Mouse (Mus musculus): ENCODE results near the gene Hspa12b.

Hspa12b gene

DNA sequence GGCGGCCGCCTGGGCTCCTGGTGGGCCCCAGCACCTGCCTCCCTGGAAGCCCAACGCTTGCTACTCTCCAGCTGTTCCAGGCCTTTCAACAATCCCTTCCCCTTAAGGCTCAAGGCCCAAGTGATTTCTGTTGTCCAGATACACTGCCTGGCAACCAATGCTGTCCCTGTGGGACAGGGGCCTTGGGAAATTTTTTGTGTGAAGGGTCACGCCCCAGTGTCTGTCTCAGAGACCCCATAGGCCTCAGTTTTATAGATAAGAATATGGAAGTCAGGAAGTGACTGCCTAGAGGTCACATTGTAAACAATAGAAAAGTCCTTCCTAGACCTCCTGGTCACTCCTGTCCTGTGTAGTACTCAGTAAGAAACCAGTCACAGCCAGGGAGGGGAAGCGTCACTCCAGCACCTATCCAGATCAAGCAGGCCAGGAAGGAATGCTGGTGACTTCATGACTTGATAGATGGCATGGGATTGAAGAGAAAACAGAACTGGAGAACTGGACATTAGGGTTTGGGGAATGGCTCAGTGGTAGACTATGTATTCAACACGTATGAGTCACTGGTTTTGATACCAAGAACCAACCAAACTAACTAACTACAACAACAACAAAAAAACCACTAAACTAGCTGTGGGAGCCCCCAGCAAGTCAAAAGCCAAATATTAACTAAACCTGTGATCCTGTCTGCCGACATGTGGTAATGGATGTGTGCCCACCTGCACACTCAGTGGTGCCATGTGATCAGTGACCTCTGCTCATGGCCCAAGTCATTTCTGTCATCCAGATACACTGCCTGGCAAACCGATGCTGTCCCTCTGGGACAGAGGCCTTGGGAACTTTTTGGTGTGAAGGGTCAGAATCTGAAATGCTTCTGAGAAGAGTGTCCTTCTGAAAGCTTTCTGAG, 21.5 kb downstream of the Hspa12b start:
- in situ Hi-C loops (cut with MboI): no loop called here

DNA sequence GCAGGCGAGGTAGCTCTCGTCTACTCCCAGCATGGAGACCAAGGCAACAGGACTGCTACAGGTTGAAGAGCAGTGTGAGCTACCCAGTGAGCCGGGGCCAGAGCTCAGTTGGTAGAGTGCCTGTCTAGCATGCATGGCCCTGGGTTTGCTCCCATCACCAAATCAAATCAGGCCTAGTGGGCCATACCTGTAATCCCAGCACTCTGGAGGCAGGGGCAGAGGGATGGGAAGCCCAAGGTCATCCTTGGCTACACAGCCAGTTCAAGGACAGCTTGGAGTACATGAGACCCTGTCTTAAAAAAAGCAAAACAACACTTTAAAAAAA, 22.1 kb downstream of the Hspa12b start:
- in situ Hi-C loops (cut with MboI): no loop called here

DNA sequence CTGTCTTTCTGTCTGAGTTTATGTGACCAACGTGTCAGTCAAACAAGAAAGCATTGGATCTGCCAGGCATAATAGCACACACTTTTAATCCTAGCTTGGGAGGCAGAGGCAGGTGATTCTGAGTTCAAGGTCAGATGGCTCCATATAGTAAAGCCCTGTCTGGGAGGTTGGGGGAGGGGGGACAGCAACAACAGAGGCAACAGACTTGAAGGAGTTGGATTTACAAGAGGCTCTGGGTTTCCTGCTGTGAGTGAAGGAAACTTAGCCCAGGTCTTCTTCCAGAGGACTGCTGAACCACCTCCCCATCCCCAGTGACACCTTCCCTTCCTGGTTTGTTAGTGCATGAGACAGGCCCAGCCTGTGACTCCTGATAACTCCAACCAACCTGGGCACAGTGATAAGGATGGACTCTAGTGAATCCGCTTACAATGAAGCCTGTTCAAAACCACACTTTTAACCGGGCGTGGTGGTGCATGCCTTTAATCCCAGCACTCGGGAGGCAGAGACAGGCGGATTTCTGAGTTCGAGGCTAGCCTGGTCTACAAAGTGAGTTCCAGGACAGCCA, 25.2 kb downstream of the Hspa12b start:
- in situ Hi-C loops (cut with MboI): no loop called here

DNA sequence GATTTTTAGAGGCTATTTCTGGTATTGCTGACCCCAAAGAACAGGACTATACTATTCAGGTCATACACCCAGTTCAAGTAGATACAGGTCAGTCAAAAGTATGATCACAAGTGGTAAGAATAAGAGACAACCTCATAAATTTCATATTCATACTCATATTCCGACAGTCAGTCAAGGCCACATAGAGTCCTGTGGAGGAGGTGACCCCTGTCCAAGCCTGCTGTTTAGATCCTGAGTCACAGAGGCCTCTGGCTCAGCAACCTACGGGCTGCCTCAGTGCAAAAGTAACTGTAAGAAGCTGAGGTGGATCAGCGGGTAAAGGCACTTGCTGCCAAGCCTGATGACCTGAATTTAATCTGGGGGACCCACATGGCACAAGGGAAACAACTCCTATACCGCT, 27.0 kb downstream of the Hspa12b start:
- in situ Hi-C loops (cut with MboI): no loop called here

DNA sequence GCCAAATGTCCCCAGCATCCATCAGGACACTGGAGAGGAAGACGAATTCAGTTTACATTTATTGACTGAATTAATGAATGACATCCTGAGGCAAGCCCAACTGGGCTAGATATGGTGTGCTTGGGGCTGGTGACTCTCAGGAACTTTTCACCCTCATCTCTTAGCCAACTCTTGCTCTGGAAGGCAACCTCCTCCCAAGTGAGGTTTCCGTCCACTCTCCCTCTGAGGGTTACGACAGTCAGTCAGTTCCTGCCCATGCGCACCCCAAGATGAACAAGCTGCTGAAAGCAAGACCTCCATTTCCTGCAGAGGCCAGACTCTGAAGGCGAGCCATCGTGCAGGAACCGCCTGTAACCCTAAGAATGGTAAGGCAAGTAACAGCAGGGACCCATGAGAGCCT, 29.9 kb downstream of the Hspa12b start:
- in situ Hi-C loops (cut with MboI): no loop called here

DNA sequence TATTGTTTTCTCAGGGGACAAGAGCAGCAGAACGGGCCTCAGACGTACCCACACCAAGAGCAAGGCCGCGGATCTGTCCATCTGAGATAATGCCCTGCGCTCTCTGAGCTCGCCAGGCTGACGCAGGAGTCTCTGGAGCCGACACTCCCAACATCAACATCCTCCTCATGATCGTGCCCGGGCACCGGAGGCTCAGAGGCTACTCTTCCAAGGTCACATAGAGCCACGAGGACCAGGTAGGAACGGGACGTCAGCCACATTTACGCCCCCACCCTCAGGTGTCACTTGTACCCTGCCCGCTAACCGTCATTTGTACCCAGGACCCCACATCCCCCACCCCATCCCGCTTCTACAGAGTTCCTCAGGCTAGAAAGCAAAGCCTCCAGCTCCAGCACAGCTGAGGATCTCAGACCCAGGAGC, 32.4 kb downstream of the Hspa12b start:
- in situ Hi-C loops (cut with MboI): no loop called here

DNA sequence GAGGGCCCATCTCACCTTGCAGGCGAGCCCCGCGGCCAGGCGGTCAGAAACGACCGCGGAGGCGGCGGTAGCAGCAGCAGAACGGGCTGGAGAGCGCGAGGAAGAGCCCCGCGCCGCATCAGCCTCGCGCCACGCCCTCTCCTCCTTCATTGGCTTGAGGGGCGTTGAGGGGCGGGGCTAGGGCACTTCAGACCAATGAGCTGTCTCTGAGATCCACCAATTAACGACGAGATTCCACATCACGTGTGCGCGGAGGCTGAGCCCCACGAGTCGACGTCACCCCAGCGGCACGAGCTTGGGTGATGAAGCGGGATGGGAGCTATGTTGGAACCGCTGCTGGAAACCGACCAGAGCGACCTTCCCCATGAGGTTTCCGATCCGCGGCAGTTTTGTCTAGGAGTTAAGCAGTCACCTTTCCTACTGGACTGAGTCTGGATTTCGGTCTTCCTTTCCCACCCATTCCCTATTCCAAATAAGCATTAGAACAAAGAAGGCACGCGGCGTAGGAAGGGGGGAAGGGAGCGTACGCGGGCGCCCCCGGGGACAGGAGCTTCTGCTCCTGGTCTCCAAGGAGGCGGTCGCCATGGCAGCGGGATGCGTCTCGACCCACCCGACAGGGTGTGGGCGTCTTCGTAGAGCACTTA, 33.0 kb downstream of the Hspa12b start, which contains the start of gene 1700037H04Rik:
Gene 1700037H04Rik (minus strand): TSS at position 144 of the 644 bp plus-strand sequence.
- in situ Hi-C loops (cut with MboI): no loop called here

DNA sequence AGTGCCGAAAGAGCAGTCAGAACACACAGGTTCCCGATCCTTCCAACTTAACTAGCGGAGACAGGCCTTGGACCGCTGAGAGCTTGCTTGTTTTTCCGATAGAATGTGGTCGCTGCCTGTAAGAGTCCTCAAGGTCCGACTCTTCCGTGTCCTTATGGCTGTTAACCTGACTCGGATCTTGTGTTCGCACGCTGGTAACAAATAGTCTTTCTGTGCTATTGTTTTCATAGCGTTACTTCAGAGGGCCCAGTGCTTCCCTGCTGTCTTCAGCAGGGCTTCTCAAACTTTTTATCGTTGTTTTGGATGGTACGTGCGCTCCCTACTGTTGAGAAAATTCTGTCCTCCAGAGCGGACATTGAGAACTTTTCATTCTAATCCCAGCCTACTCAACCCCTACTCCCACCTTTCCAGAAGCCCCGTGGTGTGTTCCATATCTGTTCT, 33.6 kb downstream of the Hspa12b start:
- in situ Hi-C loops (cut with MboI): no loop called here

DNA sequence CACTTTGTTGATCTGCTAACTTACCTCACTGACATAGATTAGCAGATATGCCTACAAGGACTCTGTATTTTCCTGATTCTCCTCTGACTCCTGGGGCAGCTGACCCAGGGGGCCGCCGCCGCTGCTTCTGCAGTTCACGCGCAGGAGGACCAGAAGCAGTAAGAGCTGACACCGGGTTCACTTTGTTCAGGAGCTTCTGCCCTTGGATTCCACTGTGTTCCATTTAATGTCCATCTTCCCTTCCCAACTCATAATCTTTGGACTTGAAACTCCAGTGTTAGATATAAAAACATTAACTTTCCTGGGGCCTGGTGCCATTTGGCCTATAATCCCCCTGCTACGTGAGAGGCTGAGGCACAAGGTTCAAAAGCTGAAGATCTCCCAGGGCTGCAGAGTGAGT, 36.8 kb downstream of the Hspa12b start:
- in situ Hi-C loops (cut with MboI): no loop called here

DNA sequence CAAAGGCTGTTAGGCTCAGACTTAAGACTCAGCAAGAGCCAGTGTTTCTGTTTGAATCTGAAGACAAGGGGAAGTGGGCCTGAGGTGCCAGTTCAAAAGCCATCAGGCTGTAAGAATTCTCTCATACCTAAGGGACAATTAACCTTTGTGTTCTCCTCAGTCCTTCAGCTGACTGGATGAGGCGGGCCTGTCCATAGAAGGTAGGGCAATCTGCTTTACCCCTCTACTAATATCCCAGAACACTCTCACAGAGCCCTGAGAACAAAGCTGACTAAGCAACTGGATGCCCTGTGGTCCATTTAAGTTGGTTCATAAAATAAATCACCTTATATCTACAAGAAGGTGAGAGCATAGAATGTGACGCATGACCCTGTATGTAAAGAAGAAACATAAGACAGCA, 39.1 kb downstream of the Hspa12b start:
- in situ Hi-C loops (cut with MboI): no loop called here

DNA sequence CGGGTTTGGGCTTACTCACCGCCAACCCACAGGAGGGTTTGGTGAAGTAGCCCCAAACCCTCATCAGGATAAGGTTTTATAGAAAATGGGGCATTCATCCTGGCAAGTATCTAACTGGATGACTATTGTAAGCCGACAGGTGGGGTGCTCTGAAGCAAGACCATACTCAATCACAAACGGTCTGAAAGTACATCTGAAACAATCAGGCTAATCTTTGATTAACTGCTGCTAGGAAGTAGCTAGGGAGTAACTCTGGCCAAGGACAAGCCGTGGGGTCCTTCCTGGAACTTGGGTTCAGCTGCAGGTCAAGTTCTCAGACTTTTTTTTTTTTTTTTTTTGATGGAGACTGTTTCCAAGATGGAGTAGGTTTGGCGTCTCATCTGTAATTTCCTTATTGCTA, 40.9 kb downstream of the Hspa12b start:
- in situ Hi-C loops (cut with MboI): no loop called here

DNA sequence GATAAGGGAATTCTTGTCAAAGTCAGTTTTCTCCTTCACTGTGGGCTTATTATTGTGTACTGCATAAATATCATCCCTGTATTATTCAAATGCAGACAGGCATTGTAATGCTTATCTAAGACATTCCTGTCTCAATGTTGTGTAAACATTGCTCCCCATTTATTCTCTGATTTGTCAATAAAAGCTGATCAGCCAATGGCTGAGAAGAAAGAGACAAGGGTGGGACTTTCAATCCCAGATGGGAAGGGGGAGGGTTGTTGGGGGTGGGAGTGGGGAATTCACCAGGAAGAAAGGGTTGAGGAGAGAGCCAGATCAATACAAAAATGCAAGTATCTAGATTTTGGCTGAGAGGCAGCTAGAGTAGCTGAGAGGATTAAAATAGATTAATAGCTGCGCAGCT, 41.8 kb downstream of the Hspa12b start:
- in situ Hi-C loops (cut with MboI): no loop called here

DNA sequence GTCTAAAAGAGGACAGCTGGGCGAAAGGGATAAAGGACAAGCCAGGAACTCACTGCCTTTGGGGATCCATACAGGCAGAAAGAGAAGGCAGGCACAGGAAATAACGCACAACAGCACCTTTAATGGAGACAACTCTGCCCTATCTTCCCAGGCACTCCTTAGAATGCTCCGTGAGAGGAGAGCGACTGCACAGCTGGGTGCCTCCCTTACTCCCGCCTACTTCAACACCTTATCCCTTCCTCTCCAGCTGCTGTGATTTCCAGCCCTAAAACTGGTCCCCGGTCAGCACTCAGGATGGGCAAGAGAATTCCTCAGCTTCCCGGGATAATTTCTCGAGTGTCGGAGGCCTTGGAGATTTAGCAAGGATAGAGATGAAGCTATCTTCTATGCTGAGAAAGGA, 43.9 kb downstream of the Hspa12b start:
- in situ Hi-C loops (cut with MboI): no loop called here

DNA sequence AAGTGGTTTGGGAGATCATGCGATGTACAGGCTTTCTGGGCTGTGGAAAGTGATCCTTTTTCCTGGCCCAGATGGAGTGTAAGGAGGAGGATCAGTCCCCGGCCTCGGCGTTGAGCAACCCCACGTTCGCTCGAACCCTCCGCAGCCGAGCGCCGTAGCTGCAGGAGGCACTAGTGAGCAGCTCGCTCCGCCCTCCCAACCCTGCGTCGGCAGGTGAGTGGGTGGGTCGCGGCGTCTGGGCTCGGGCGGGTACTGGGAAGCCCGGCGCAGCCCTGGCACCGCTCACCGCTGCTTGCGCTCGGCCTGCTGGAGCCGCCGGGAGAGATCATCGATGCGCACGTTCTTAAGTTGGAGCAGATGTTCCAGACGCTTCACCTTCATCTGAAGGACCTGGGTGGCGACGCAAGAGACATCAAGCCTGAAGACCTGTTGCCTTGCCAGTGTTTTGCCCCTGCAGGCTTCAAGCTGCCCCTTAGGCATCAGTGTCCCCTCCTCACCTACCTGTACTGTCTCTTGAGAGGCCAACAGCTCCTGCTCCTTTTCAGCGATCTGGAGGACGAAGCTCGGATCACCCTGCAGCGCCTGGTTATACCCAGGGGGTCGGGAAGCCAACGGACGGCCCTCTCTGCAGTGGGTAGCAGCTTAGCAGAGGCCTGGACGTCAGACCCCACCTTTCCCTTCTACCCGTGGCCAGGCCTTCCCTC, 44.5 kb downstream of the Hspa12b start:
- in situ Hi-C loops (cut with MboI): no loop called here

DNA sequence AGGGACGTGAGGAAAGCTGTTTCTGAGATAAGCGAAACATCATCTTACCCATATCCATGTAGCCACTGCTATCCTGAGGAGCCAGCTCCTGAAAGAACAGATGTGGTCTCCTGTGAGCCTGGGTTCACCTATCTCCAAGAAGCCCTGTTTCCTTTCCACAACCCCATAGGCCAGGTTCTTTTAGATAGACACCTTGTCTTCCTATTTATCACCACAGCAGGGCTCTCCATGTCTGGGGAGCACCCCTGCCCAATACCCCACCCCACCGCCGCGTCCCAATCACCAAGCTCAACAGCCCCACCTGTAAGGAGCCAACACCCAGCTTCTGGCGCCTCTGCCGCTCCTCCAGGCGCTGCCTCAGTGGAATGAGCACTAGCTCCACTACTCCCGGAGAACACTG, 45.2 kb downstream of the Hspa12b start:
- in situ Hi-C loops (cut with MboI): no loop called here

DNA sequence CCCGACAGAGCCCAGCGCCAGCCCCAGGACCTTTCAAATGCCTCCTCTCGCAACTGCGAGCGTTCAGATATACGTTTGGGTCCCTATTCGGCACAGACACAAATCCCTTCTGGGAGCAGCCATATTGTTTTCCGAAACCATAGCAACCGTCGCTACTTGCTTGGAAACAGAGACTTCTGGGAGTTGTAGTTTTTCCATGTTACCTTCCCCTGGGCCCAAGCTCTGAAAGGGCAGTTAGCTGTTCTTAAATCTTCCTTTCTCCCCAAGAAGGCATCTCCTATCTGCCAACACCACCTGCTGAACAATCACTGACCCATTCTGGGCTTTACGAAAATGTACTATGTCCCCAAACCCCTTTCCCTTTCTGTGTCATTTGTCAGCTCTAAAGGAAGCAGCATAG, 47.6 kb downstream of the Hspa12b start:
- in situ Hi-C loops (cut with MboI): no loop called here

DNA sequence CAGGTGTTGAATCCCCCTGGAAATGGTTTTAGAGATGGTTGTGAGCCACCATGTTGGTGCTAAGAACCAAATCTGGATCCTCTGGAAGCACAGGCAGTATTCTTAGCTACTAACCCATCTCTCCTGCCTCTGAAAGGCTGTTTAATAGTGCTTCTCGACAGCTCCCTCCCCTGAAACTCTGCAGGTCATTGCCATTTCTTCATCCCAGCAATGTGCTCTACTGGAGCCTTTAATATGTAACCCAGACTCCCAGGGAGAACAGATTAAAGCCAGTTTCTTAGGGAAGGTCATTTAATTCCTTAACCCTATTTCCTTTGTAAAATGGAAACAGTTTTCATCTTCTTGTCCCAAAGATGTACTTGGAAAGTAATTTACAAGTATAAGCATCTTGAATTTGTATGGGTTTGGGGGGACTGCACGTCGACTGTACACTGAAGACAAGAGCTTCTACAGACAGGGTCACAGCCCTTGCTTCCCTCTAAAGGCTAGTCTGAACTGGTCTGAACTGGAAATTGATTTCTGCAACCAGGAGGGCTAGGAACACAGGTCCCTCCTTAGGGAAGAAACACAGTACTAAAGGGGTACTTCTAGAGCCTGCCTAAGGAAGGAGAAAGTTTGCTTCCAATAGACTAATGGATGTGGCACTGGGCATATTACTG, 48.3 kb downstream of the Hspa12b start:
- in situ Hi-C loops (cut with MboI): no loop called here

DNA sequence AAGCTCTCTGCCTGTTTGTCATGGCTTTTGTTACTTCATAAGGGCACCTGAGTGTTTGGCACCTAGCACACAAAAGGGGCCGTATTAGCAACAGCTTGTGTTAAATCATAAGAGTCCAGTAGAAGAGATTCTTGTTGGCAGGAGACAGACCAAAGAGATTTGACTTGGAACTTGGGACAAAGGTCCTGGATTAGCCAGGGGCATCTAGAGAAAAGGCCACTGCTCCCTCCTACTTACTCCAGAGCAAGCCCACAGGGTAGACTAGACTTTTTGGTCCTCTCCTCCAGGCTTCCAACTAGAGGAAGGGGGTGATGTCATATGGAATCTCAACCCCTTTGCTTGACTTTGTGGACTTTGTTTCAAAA, 48.8 kb downstream of the Hspa12b start:
- in situ Hi-C loops (cut with MboI): no loop called here

DNA sequence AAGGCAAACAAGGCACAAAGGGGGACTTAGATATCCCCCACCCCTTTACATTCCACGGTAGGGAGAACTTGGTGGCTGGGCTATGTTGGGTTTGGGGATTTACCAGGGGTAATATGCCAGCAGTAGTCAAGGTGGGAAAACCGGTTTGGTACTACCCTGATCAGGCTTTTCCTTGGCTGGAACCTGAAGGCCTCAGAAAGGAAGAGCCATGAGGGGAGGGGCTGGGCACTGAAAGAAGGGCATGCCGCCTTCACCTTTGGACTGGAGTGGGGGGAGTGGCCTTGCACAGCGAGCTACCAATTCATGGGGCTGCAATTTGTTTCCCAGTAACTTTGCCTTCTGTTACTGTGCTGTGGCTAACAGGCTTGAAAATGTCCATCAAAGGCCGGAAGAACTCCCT, 49.4 kb downstream of the Hspa12b start:
- in situ Hi-C loops (cut with MboI): no loop called here

DNA sequence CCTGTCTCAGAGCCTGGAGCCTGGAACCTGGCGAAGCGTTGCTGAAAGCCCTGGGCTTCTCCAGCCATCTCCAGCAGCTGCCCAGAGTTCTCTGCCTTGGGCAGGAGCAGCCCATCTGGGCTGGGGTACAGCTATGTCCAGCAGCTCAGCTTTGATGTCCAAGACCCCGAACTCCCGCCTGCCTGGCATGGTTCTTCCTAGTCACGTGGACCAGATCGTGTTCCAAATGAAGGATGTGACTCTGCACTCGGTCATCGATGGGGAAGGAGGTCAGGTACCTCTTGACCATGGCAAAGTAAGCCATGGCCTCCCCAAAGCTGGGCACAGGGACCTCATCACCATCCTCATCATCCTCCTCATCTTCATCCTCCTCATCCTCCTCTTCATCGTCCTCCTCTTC, 50.9 kb downstream of the Hspa12b start:
- in situ Hi-C loops (cut with MboI): no loop called here

DNA sequence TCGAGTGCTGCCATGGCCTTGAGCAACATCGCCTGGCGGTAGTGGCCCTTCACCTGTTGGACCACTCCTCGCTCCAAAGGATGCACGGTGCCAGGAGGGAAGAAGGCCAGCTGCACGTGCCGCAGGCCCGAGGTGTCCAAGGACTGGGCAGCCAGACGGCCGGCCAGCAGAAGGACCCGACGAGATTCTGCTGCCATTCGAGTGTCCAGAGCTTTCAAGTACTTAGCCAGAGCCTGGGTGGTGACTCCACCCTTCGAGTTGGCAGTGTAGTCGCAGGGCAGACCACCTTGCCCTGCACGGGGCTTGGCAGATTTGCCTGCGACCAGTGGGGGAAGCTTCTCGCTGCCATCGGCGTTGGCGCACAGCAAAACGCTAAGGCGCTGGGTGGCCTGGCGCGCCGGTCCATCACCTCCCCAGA, 51.8 kb downstream of the Hspa12b start:
- in situ Hi-C loops (cut with MboI): no loop called here

All from mature B cell (primary cell).